Mouse (Mus musculus): ENCODE data around the gene Gfod1.

Gene Gfod1

GRCm38 (mm10) chr13:43157370-43157769 is 146.6 kb downstream of the Gfod1 start:
- DNase-seq (ENCODE audit: low spot score), result no peak

DNA sequence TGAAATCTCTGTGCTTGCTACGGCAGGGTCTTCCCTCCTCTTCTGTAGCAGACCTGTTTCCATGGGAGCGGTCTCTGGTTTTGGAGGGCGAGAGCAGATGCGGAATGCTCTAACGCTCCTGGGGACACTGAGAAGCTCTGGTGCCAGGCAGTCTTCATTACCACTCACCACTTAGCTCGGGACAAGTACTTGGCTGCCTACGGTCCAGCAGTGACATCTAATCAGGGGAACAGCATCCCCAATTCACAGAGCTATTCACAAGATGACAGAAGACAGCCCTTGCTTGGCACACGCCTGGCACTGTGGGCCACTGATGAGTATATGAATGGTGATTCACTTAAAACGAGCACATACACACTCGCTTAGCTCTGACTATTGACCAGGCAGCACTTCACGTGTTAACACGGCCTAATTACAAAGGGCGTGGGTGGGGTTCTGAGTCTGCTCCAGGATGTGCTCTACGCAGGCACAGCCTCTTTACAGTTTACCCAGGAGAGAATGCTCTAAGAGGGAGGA is 151.9 kb downstream of the Gfod1 start:
- no peak for DNase-seq (ENCODE audit: low spot score)

DNA sequence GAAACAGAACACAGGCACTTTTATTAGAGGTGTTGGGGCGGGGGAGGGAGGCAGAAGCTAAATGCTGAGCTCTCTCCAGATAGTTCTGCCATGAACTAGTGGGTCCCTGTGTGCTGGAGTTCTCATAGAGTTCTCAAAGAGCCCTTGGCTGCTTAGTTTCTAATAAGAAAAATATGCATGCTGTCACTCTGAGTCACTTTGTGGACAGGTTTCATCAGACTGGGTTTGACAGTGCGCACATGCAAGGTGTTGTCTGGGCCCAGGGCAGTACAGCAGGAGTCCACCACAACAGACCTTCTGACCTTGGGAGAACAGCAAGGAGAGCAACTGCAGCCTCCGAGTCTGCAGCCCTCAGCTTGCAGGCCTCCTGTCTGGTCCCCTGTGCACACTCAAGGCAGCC is 154.3 kb downstream of the Gfod1 start:
- DNase-seq (ENCODE audit: low spot score), result no peak

DNA sequence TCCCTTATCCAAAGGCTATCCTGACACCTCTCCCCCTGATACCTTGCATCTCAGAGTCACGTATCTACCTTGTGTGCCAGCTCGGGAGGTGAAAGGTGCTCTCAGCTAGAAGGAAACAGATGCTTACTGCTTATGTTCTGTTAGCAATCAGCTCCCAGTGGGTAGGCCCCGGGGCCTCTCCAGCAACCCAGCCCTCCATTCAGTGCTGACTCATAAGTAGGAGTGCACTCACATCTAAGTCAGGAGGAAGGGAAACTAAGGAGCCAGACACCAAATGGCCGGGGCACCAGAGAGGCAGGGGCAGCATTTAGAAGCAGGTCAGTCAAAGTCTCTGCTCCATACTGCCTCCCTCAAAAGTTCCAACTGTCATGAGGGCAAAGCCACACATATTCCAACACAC is 155.3 kb downstream of the Gfod1 start:
- no peak for DNase-seq (ENCODE audit: low spot score)

GRCm38 (mm10) chr13:43146515-43147258 is 157.3 kb downstream of the Gfod1 start:
- no peak for DNase-seq (ENCODE audit: low spot score)

All from left cerebral cortex, adult 11 months (tissue).